Mouse (Mus musculus): ENCODE results near the gene Fryl.

Fryl gene

GRCm38 (mm10) chr5:73257096-73257495 is 677 bp upstream of the Fryl start:
- DNase-seq (ENCODE audit: low spot score in 2 of 2): no peak

- peak; percentile 47 to 55 for DNase-seq (ENCODE audit: low spot score in 2 of 2)
Observed at GRCm38 (mm10) chr5:73255321-73256251, 833 bp downstream of the Fryl start.

GRCm38 (mm10) chr5:73254660-73255059 is 1.8 kb downstream of the Fryl start:
- DNase-seq (ENCODE audit: low spot score in 2 of 2): peak in 1 of 2 experiments; percentile 30

- no peak for DNase-seq (ENCODE audit: low spot score in 2 of 2)
Observed at GRCm38 (mm10) chr5:73252739-73253138, 3.7 kb downstream of the Fryl start.

GRCm38 (mm10) chr5:73249341-73249740 is 7.1 kb downstream of the Fryl start:
- DNase-seq (ENCODE audit: low spot score in 2 of 2): no peak

GRCm38 (mm10) chr5:73248211-73248610 is 8.2 kb downstream of the Fryl start:
- DNase-seq (ENCODE audit: low spot score in 2 of 2): no peak

- DNase-seq (ENCODE audit: low spot score in 2 of 2): no peak
Observed at GRCm38 (mm10) chr5:73246414-73246813, 10.0 kb downstream of the Fryl start.

- DNase-seq (ENCODE audit: low spot score in 2 of 2): no peak
Observed at GRCm38 (mm10) chr5:73244403-73244802, 12.0 kb downstream of the Fryl start.

- DNase-seq (ENCODE audit: low spot score in 2 of 2): no peak
Observed at GRCm38 (mm10) chr5:73241966-73242365, 14.5 kb downstream of the Fryl start.

- peak; percentile 31 for DNase-seq (ENCODE audit: low spot score in 2 of 2)
Observed at GRCm38 (mm10) chr5:73241332-73241731, 15.1 kb downstream of the Fryl start.

GRCm38 (mm10) chr5:73240391-73240790 is 16.0 kb downstream of the Fryl start:
- no peak for DNase-seq (ENCODE audit: low spot score in 2 of 2)

- no peak for DNase-seq (ENCODE audit: low spot score in 2 of 2)
Observed at GRCm38 (mm10) chr5:73236894-73237334, 19.5 kb downstream of the Fryl start.

GRCm38 (mm10) chr5:73235201-73235600 is 21.2 kb downstream of the Fryl start:
- no peak for DNase-seq (ENCODE audit: low spot score in 2 of 2)

- DNase-seq (ENCODE audit: low spot score in 2 of 2): no peak
Observed at GRCm38 (mm10) chr5:73233018-73233881, 23.2 kb downstream of the Fryl start.

- DNase-seq (ENCODE audit: low spot score in 2 of 2): no peak
Observed at GRCm38 (mm10) chr5:73232267-73232666, 24.2 kb downstream of the Fryl start.

- DNase-seq (ENCODE audit: low spot score in 2 of 2): no peak
Observed at GRCm38 (mm10) chr5:73231835-73232234, 24.6 kb downstream of the Fryl start.

GRCm38 (mm10) chr5:73230171-73230570 is 26.2 kb downstream of the Fryl start:
- DNase-seq (ENCODE audit: low spot score in 2 of 2): no peak

- DNase-seq (ENCODE audit: low spot score in 2 of 2): no peak
Observed at GRCm38 (mm10) chr5:73229467-73229866, 27.0 kb downstream of the Fryl start.

GRCm38 (mm10) chr5:73228291-73229049 is 27.9 kb downstream of the Fryl start:
- DNase-seq (ENCODE audit: low spot score in 2 of 2): no peak

GRCm38 (mm10) chr5:73227518-73228101 is 28.8 kb downstream of the Fryl start:
- no peak for DNase-seq (ENCODE audit: low spot score in 2 of 2)

- no peak for DNase-seq (ENCODE audit: low spot score in 2 of 2)
Observed at GRCm38 (mm10) chr5:73223065-73223464, 33.4 kb downstream of the Fryl start.

Data from thymus, postnatal 10 days (tissue).